Comparison of ENCODE assay signal across 11 mouse cellular contexts in genomic region chr2:30084113-30084512, GRCm38 (mm10). TPM values are rescaled to one million over a fixed set of nuclear protein-coding genes. Genes with fewer than 3 reads are reported as not detected.
DNase-seq lines count a peak whose midpoint lies in the region; ATAC-seq and TF ChIP-seq lines count a peak whose summit lies in the region.
"Had no signal": no experiment of that assay in that cellular context is flagged by ENCODE, and none has a peak within 500 bp of the region (broad histone marks: within the 10 kb centered on the region; RNA-seq: fewer than 3 reads in every experiment).

No protein-coding gene starts in this region.

- intact Hi-C loops in left cerebral cortex, postnatal 14 days (cut with DNase I), result no loop called here

- 53% methylated on average over 5 of the region's 5 CpGs for WGBS in heart, embryonic 13.5 days
- whole genome bisulfite sequencing in heart, embryonic 10.5 days, result 52% methylated on average over 5 of the region's 5 CpGs
- WGBS in bone marrow, adult 2 months, result 53% methylated on average over 5 of the region's 5 CpGs
- 46% methylated on average over 5 of the region's 5 CpGs for WGBS in hindbrain, embryonic 15.5 days

- peaks cover 16% of the 10 kb centered on the region for H3K36me3 ChIP-seq in heart, embryonic 13.5 days
- H3K36me3 ChIP-seq in heart, embryonic 10.5 days, result peaks cover 44% of the 10 kb centered on the region
- no peaks in the 10 kb centered on the region for H3K36me3 ChIP-seq in hindbrain, embryonic 15.5 days

- H3K27me3 ChIP-seq in heart, embryonic 13.5 days (replicated peaks), result no peaks in the 10 kb centered on the region
- H3K27me3 ChIP-seq in heart, embryonic 10.5 days (ENCODE audit: insufficient read depth, poor library complexity, severe bottlenecking), result no peaks in the 10 kb centered on the region
- no peaks in the 10 kb centered on the region for H3K27me3 ChIP-seq in hindbrain, embryonic 15.5 days

- TF ChIP-seq POLR2A in bone marrow, adult 2 months (IDR thresholded peaks at IDR 0.05; ENCODE audit: borderline replicate concordance, control insufficient read depth, low read depth, low read length), result no peak

- no peaks in the 10 kb centered on the region for H3K9me3 ChIP-seq in heart, embryonic 13.5 days
- no peaks in the 10 kb centered on the region for H3K9me3 ChIP-seq in heart, embryonic 10.5 days
- no peaks in the 10 kb centered on the region for H3K9me3 ChIP-seq in hindbrain, embryonic 15.5 days

- H3K9ac ChIP-seq in heart, embryonic 13.5 days, result peak overlapping the region; percentile 69; the same call in 1 of the 2 replicates
- no peak overlapping the region for H3K9ac ChIP-seq in hindbrain, embryonic 15.5 days

- no peak for DNase-seq in heart, embryonic 10.5 days (ENCODE audit: low spot score)
- no peak for DNase-seq in left cerebral cortex, postnatal 14 days (ENCODE audit: low spot score in 2 of 2)
- DNase-seq in urinary bladder, postnatal 10 days (ENCODE audit: low spot score), result no peak
- no peak for DNase-seq in kidney, adult 18-20 months
- DNase-seq: cerebellum, adult 9-11 months; kidney, adult 11 months; lung, adult 2 months had no signal

- no peak overlapping the region for H3K4me3 ChIP-seq in heart, embryonic 13.5 days
- H3K4me3 ChIP-seq in heart, embryonic 10.5 days, result no peak overlapping the region
- H3K4me3 ChIP-seq in bone marrow, adult 2 months (replicated peaks; ENCODE audit: control insufficient read depth, low read depth, low read length), result no peak overlapping the region
- H3K4me3 ChIP-seq in hindbrain, embryonic 15.5 days, result no peak overlapping the region

- peaks cover 22% of the 10 kb centered on the region for H3K4me1 ChIP-seq in heart, embryonic 13.5 days
- H3K4me1 ChIP-seq in heart, embryonic 10.5 days, result peaks cover 28% of the 10 kb centered on the region
- peaks cover 1% of the 10 kb centered on the region; the same call in 1 of the 2 replicates for H3K4me1 ChIP-seq in bone marrow, adult 2 months (ENCODE audit: control insufficient read depth, insufficient read depth, low read length)
- peaks cover 5% of the 10 kb centered on the region; the same call in 1 of the 2 replicates for H3K4me1 ChIP-seq in hindbrain, embryonic 15.5 days (replicated peaks)

- TF ChIP-seq CTCF in bone marrow, adult 2 months (IDR thresholded peaks at IDR 0.05; ENCODE audit: control insufficient read depth, insufficient read depth, low read length), result no peak

- no peak overlapping the region for H3K27ac ChIP-seq in heart, embryonic 13.5 days (replicated peaks)
- H3K27ac ChIP-seq in heart, embryonic 10.5 days, result no peak overlapping the region
- H3K27ac ChIP-seq in bone marrow, adult 2 months (ENCODE audit: control insufficient read depth, insufficient read depth, low read depth, low read length, poor library complexity), result peak overlapping the region; percentile 23; the same call in 1 of the 2 replicates
- no peak overlapping the region for H3K27ac ChIP-seq in hindbrain, embryonic 15.5 days (replicated peaks)

- no peak for ATAC-seq in heart, embryonic 13.5 days (ENCODE audit: extremely low read depth, insufficient number of reproducible peaks, low FRiP score, low TSS enrichment)
- ATAC-seq in hindbrain, embryonic 15.5 days (ENCODE audit: low FRiP score, low read depth), result no peak
- ATAC-seq in megakaryocyte, adult 5-6 weeks (ENCODE audit: poor library complexity, severe bottlenecking), result peak; percentile 68

- peak overlapping the region; percentile 58 for H3K4me2 ChIP-seq in heart, embryonic 13.5 days
- H3K4me2 ChIP-seq in hindbrain, embryonic 15.5 days, result peak overlapping the region; percentile 47

RNA-seq across cellular contexts. Expression of gene Pkn3, which starts 6.6 kb away (rescaled TPM):
- 13.1 and 13.2 TPM in 2 replicates for polyA plus RNA-seq in heart, embryonic 13.5 days (2015; fragmentation: Nextera tagmentation; extraction: Ambion mirVana)
- polyA plus RNA-seq in heart, embryonic 10.5 days (2016; fragmentation: Nextera tagmentation; extraction: Ambion mirVana), result 13.8 and 17.7 TPM in 2 replicates
- 5.0 and 8.1 TPM in 2 replicates for polyA plus RNA-seq in bone marrow, adult 2 months (2011; ENCODE audit: insufficient read depth, insufficient read length, low replicate concordance, missing spikeins)
- polyA plus RNA-seq in hindbrain, embryonic 15.5 days (2015; fragmentation: Nextera tagmentation; extraction: Ambion mirVana), result 2.4 and 2.8 TPM in 2 replicates
- 3.0 and 4.8 TPM in 2 replicates for total RNA-seq in megakaryocyte, adult 5-6 weeks (2015)
- 7.0 and 9.1 TPM in 2 replicates for total RNA-seq in megakaryocyte, adult 5-6 weeks (2017)
- total RNA-seq in left cerebral cortex, postnatal 14 days (2021), result 1 to 10 TPM; 1.8 to 2.2 TPM

RNA-seq across cellular contexts. Expression of gene Zdhhc12, which starts 9.3 kb away (rescaled TPM):
- 36.5 and 45.5 TPM in 2 replicates for polyA plus RNA-seq in heart, embryonic 13.5 days (2015; fragmentation: Nextera tagmentation; extraction: Ambion mirVana)
- polyA plus RNA-seq in heart, embryonic 10.5 days (2016; fragmentation: Nextera tagmentation; extraction: Ambion mirVana), result 65.5 and 66.2 TPM in 2 replicates
- 7.0 and 17.4 TPM in 2 replicates for polyA plus RNA-seq in bone marrow, adult 2 months (2011; ENCODE audit: insufficient read depth, insufficient read length, low replicate concordance, missing spikeins)
- polyA plus RNA-seq in hindbrain, embryonic 15.5 days (2015; fragmentation: Nextera tagmentation; extraction: Ambion mirVana), result 26.3 and 27.7 TPM in 2 replicates
- 20.3 and 24.6 TPM in 2 replicates for total RNA-seq in megakaryocyte, adult 5-6 weeks (2015)
- 8.2 and 10.7 TPM in 2 replicates for total RNA-seq in megakaryocyte, adult 5-6 weeks (2017)
- total RNA-seq in left cerebral cortex, postnatal 14 days (2021), result 10 to 100 TPM; 13.0 to 14.1 TPM

RNA-seq across cellular contexts. Expression of gene Set, which starts 26.9 kb away (rescaled TPM):
- 214 and 239 TPM in 2 replicates for polyA plus RNA-seq in heart, embryonic 13.5 days (2015; fragmentation: Nextera tagmentation; extraction: Ambion mirVana)
- polyA plus RNA-seq in heart, embryonic 10.5 days (2016; fragmentation: Nextera tagmentation; extraction: Ambion mirVana), result 341 and 570 TPM in 2 replicates
- 140 and 230 TPM in 2 replicates for polyA plus RNA-seq in bone marrow, adult 2 months (2011; ENCODE audit: insufficient read depth, insufficient read length, low replicate concordance, missing spikeins)
- 315 and 329 TPM in 2 replicates for polyA plus RNA-seq in hindbrain, embryonic 15.5 days (2015; fragmentation: Nextera tagmentation; extraction: Ambion mirVana)
- total RNA-seq in megakaryocyte, adult 5-6 weeks (2015), result 160 and 167 TPM in 2 replicates
- total RNA-seq in megakaryocyte, adult 5-6 weeks (2017), result 634 and 647 TPM in 2 replicates
- 100 to 1,000 TPM; 171 to 193 TPM for total RNA-seq in left cerebral cortex, postnatal 14 days (2021)

RNA-seq across cellular contexts. Expression of gene Wdr34, which starts 35.4 kb away (rescaled TPM):
- 17.9 and 18.8 TPM in 2 replicates for polyA plus RNA-seq in heart, embryonic 13.5 days (2015; fragmentation: Nextera tagmentation; extraction: Ambion mirVana)
- polyA plus RNA-seq in heart, embryonic 10.5 days (2016; fragmentation: Nextera tagmentation; extraction: Ambion mirVana), result 17.7 and 22.3 TPM in 2 replicates
- polyA plus RNA-seq in bone marrow, adult 2 months (2011; ENCODE audit: insufficient read depth, insufficient read length, low replicate concordance, missing spikeins), result 3.6 and 5.7 TPM in 2 replicates
- 73.9 and 79.0 TPM in 2 replicates for polyA plus RNA-seq in hindbrain, embryonic 15.5 days (2015; fragmentation: Nextera tagmentation; extraction: Ambion mirVana)
- total RNA-seq in megakaryocyte, adult 5-6 weeks (2015), result 0.91 and 1.2 TPM in 2 replicates
- total RNA-seq in megakaryocyte, adult 5-6 weeks (2017), result 1.8 and 5.7 TPM in 2 replicates
- 10 to 100 TPM; 42.6 to 47.8 TPM for total RNA-seq in left cerebral cortex, postnatal 14 days (2021)

RNA-seq across cellular contexts. Expression of gene Zer1, which starts 40.3 kb away (rescaled TPM):
- 5.6 and 6.3 TPM in 2 replicates for polyA plus RNA-seq in heart, embryonic 13.5 days (2015; fragmentation: Nextera tagmentation; extraction: Ambion mirVana)
- polyA plus RNA-seq in heart, embryonic 10.5 days (2016; fragmentation: Nextera tagmentation; extraction: Ambion mirVana), result 5.9 and 7.2 TPM in 2 replicates
- 12.3 and 24.8 TPM in 2 replicates for polyA plus RNA-seq in bone marrow, adult 2 months (2011; ENCODE audit: insufficient read depth, insufficient read length, low replicate concordance, missing spikeins)
- 13.7 and 13.9 TPM in 2 replicates for polyA plus RNA-seq in hindbrain, embryonic 15.5 days (2015; fragmentation: Nextera tagmentation; extraction: Ambion mirVana)
- total RNA-seq in megakaryocyte, adult 5-6 weeks (2015), result 10.1 and 11.7 TPM in 2 replicates
- total RNA-seq in megakaryocyte, adult 5-6 weeks (2017), result 8.7 and 10.7 TPM in 2 replicates
- total RNA-seq in left cerebral cortex, postnatal 14 days (2021), result 100 to 1,000 TPM; 135 to 139 TPM
